Mouse (Mus musculus): ENCODE measurements around the gene Lingo3.

The Lingo3 gene

DNA sequence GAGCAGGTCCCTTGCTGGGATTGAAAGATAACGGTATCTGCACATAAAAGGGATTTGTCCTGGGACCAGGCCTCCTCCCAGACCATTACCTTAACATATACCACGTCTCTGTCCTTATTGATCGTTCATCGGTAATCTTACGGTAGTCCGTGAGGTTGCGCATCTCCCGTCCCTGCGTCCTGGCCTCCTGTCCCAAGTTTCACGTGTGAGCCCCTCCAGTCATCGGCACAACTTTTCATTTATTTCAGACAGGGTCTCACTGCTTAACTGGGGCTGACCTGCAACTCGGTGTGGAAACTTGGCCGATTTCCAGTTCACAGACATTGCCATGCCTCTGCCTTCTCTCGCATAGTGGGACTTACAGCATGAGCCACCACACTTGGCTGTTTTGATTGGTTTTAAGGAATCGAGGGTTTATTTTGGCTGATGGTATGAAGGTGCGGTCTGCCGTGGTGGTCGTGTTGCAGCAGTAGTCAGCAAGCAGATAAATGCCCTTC, 44.7 kb downstream of the Lingo3 start:
- peak; percentile 52 for DNase-seq (ENCODE audit: low read depth, low spot score)

DNA sequence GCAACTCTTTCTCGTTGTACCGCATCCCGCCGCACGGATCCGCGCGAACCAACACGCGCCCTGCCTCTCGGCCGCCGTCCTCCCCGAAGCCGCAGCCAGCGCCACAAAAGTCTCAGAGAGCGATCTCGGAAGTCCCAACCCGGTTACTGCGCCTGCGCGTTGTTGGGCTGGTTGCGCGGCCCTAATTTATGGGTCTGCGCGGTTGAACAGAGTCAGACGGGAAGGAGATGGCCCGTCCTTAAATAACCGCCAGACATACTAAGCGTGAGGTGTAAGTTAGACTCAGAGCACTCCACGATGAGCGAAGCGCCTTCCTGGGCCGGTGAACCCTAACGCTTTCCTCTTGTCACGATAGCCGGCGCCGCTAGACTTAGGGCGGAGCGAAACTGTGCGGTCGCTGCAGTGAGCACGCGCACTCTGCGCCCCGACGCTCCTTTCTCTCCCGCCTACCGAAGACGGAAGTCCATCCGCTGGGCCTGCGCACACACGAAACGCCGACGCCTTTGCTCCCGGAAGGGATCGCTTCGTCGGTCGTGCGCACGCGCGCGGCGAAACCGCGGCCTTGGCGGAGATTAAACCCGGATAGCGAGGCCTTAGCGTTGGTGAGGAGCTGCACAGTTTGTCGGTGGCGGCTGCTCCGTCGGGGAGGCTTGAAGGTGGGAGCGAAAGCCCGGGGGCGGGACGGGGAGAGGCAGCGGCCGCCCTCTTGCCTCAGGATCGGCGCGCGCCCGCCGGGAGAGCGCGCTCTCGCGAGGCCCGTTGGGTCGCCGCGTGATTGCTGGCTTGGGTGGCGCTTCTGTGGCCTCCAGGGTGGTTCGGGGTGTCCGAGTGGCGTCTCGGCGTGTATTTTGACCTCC, 45.5 kb downstream of the Lingo3 start, which contains the start of the genes Sf3a2 and Plekhj1:
Gene Sf3a2 (plus strand): TSS at position 49 of the 857 bp plus-strand sequence.
Gene Plekhj1 (minus strand): TSS at position 477 of the 857 bp plus-strand sequence.
- peak; percentile 99 for DNase-seq (ENCODE audit: low read depth, low spot score)

DNA sequence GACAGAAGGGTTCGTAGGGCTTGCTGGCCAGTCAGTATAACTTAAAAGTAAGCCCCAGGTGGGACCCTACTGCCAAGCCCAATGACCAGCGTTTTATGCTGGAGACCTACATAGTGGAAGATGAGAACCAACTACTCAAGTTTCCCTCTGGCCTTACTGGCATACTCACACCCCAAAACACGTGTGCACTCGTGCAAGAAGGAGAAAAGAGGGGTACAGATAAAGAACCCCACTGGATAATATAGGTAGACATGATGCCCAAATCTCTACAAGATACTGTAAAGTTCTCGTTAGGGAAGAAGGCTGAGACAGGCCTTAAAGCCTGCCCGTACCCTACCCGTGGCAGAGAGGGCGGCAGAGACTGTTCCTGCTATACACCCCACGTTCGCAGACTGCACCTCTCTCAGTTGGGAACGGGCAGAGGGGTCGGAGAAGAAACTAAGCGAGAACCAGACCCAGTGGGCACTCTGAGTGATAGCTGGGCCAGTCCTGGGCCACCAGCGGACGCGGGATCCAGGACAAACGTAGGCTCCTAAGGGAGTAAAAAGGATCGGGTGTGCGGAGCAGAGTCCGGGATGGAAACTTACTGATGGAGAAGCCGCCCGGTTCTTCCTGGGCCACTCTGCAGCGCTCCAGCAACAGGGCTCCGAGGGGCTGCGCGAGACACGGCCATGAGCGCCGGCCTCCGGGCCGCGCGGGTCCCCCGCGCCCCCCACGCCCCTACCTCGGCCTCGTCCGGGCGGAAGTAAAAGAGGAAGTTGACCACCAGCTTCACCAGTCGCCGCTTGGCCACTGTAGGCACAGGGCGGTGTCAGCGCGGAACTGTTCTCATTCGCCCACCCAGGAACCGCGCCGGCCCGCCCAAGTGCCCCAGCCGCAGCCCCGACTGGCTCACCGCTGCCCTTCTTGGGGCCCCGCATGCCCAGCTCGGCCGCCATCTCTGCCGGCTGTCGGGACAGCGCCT, 46.4 kb downstream of the Lingo3 start:
- DNase-seq (ENCODE audit: low read depth, low spot score) = peak; percentile 37

DNA sequence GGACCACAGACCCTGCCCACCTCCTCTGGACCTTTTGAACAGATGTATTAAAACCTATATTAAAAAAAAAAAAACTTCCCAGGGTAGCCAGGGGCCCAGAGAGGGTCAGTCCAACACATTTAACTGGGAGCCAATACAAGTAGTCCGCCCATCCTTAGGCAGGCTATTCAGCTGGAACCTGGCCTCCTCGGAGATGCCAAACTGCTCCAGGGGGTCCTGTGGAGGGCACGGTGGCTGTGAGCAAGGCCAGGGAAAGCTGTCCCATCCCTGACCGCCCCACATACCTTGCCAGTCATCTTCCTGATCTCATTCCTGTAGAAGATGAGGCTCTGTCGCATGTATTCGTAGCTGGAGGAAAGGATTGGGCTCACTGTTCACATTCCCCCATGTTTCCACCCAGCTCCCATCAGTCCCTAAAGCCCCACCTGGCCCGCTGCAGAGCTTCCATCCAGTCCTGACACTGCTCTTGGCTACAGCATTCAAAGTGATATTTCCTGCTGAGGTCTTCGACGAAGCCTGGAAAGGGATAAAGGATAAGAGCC, 47.5 kb downstream of the Lingo3 start:
- DNase-seq (ENCODE audit: low read depth, low spot score) = no peak

DNA sequence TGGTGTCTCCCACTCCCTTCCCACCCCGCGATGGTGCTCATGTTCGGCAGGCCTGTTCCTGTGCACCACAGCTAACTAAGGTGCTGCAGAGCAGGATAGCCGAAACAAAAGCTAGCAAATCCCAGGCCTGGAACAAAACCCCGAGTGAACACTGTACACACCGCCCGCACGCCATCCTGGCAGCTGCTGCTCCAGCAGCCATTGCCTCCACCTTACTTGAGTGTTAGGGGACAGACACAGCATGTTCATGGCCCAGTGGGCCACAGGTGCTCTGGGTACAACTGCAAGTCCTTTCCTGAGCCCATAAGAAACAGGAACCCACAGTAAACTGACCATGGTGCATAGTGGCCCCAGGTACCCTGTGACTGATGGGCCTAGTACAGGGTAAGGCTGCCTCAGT, 49.1 kb downstream of the Lingo3 start:
- no peak for DNase-seq (ENCODE audit: low read depth, low spot score)

DNA sequence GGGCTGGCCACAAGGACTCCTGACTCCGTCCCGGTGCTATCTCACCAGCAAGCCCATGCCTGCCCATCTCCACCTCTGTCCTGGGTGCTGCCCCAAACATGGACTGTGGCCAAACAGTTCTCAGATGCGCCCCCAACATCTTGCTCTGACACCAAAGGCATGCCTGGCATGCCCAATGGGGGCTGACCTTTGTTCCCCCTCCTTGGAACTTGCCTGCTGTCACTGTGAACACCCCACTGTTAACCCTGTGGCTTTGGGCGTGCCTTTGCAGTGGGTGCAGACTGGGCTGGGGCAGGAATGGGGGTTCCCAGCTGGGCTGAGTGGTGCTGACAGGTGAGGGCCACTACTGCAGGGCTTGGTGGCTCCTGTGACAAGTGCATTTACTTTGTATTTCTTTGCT, 50.0 kb downstream of the Lingo3 start:
- no peak for DNase-seq (ENCODE audit: low read depth, low spot score)

DNA sequence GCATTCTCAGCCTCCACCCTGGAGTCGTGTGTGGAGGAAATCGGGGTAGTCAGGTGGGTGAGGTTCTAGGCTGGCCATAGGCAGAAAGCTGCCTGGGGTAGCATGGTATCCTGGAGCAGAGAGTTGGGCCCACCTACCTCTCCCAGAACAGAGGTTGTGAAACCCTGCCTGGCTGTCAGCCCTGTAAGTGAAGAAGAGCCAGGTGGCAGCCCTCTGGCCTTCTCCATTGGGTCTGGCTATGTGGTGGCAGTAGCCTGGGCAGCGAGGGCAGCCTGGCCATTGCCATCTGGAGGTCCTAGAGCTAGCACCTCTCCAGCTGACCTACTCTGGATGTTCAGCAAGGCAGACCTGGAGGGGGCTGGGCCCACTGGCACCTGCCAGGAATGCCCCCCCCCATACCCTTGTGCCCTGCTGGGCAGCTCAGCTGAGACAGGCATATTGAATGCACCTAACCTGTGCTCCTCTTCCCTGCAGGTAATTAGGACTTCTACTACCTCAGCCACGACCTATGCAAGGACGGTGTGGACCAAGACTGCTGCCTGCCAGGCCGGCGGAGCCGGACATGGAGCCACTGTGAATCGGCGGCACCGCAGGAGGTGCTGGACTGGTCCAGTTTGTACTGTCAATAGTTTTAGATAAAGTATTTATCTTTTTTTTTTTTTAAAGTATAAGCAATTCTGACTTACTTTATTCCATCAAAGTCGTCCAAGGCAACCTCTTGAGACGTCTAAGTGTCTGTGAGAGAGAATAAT, 50.6 kb downstream of the Lingo3 start:
- no peak for DNase-seq (ENCODE audit: low read depth, low spot score)

DNA sequence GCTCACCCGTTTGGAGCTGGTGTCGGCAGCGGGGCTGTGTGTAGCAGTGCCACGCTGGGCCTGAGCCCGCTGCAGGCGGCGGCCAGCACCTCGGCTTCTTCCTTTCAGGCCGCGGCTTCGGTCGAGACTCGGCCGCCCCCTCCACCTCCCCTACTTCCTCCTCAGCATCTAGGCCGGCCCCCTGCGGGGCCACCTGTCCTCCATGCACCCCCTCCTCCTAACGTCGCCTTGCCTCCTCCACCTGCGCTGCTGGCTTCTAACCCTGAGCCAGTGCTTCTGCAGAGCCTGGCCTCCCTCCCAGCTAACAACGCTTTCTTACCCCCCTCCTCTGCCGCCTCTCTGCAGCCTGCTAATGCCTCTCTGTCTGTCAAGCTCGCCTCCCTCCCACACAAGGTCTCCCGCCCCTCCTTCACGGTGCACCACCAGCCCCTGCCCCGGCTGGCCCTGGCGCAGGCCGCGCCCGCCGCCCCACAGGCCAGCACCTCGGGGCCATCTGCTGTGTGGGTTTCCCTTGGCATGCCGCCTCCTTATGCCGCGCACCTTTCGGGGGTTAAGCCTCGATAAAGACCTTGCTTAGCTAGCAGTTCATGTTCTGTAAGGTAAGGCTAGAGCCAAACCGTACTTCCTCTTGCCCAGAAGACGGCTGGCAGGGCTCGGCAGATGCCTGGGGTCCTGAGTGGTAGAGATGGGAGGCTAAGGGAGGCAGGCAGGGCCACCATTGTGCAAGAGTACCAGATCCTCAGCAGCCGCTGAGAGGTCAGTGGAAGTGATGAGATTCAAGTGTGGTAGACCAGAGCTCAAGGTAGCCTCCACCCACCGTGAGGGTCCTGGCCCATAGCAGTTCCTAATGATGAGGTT, 51.4 kb downstream of the Lingo3 start:
- peak; percentile 30 for DNase-seq (ENCODE audit: low read depth, low spot score)

DNA sequence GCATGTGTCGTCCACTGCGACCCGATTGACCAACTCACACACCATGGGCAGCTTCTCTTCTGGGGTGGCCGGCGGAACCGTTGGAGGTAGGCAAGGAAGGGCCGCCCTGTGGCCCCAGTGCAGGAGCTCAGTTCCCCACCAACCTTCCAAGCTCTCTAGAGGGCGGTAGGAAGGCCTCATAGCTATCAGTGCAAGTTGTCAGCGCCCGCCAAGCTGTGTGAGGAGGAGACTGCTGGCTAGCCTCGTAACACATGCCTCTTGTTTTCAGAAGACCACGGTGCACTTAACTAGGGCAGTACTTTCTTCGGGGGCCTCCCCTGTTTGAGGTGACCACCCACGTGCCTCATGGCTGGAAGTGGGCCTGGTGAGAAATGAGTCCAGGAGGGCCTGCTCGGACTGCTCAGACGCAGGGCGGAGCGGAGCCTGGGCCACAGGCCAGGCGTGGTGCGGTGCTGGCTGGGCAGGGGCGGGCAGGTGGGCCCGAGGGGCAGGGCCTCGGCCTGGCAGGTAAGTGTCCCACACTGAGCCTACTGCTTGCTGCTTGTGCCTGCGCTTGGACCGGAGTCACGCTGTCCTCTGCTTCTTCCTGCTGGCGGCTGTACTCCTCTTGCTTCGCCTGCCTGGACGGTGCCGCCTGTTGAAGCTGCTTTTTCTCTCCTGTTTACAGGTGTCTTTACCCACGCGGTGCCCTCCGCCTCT, 52.2 kb downstream of the Lingo3 start:
- DNase-seq (ENCODE audit: low read depth, low spot score) = no peak

DNA sequence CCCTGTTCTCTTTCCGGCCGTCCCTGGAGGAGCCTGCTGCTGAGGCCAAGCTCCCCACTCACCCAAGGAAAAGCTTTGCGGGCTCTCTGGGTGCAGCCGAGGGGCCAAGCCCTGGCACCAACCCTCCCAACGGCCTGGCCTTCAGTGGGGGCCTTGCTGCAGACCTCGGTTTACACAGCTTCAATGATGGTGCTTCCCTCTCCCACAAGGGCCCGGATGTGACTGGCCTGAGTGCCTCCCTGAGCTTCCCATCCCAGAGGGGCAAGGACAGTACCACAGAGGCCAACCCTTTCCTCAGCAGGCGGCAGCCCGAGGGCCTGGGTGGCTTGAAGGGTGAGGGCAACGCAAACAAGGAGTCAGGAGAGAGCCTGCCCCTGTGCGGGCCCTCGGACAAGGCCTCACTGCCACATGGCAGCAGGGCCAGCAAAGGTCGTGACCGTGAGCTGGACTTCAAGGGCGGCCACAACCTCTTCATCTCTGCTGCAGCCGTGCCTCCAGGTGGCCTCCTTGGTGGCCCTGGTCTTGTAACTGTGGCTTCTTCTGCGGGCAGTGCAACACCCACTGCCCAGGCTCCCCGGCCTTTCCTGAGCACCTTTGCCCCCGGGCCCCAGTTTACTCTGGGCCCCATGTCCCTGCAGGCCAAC, 53.0 kb downstream of the Lingo3 start:
- DNase-seq (ENCODE audit: low read depth, low spot score) = no peak

DNA sequence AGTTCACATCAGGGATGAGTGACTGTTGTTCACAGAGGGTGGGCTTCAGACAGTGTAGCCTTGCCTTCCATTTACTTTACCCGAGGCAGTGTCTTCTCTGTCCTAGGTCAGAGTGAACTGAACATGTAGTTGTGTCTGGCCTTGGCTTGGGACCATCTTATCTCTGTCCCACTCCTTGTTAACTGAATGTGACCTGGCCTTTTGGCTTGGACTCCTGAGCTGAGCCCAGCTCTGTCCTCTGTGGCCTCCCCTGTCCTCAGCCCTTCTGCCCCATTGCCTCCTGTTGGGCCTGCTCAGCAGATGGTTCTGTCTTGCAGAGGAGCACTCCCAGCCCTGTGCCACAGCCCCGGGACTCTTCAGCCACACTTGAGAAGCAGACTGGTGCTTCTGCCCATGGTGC, 56.3 kb downstream of the Lingo3 start:
- DNase-seq (ENCODE audit: low read depth, low spot score) = no peak

DNA sequence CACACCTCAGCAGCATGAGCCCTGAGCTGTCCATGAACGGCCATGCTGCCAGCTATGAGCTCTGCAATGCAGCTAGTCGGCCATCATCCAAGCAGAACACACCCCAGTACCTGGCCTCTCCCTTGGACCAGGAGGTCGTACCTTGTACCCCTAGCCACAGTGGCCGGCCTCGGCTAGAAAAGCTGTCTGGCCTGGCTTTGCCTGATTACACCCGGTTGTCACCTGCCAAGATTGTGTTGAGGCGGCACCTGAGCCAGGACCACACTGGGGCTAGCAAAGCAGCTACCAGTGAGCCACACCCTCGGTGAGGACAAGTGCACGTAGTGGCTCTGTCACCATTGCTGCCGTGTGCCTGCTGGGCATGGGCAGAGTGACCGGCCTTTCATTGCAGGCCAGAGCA, 57.9 kb downstream of the Lingo3 start:
- no peak for DNase-seq (ENCODE audit: low read depth, low spot score)

DNA sequence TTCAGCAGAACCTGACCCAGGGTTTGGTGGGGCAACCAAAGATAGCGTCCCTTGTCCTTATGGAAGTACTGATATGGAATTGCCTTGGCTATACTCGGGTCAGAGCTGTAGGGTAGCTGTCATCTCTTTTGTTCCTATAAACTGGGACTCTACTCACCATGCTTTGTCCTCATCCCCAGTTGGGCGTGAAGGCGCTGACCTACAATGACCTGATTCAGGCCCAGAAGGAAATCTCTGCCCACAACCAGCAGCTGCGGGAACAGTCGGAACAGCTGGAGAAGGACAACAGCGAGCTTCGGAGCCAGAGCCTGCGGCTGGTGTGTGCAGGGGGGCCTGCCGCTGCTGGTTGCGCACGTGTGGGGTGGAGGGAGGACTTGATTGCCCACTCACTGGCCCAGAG, 59.0 kb downstream of the Lingo3 start:
- DNase-seq (ENCODE audit: low read depth, low spot score) = no peak

DNA sequence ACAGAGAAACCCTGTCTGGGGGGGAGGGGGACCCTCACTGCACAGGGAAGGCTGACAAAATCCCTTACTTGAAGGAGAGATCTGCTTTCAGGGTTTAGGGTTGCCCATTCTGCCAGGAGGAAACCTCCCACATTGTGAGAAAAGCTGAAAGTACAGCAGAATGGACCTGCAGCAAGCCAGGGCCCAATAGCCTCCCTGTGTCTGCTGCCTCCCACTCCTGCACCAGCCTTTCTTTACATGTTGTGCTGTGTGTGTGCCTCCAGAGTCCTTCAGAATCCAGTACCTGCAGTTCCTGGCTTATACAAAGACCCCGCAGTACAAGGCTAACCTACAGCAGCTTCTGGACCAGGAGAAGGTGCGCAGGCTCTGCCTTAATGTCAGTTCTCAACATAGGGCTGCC, 59.5 kb downstream of the Lingo3 start:
- no peak for DNase-seq (ENCODE audit: low read depth, low spot score)
